Mouse (Mus musculus) kidney, postnatal 14 days (tissue): ENCODE measurements at regions not wholly inside any gene's neighbourhood (a gene's known extent, or its start where the extent isn't known, plus 50 kb on each side); places are given as distances from the start of the nearest gene placed in this dataset.
A peak's percentile ranks its signal among the peaks of the same experiment; 100 is the strongest.
"Not testable (repeated sequence)": the region's sequence is repeated elsewhere in the genome, so short reads cannot be mapped to it uniquely, and the experiment has no call there.

ENCODE experiments used
- DNase-seq: peaks from one replicate; pipeline ENCODE4 v3.0.0; 2022; ENCODE audit warnings: mixed read lengths

GRCm38 (mm10) chr13:39566491-39566890, 605.8 kb upstream of the Slc35b3 start:
- DNase-seq = no peak

- no peak for DNase-seq
These were observed 577.2 kb upstream of the Slc35b3 start for GRCm38 (mm10) chr13:39537724-39538440.

GRCm38 (mm10) chr13:39526469-39526868, 565.8 kb upstream of the Slc35b3 start:
- peak; percentile 19 for DNase-seq

- no peak for DNase-seq
These were observed 563.2 kb upstream of the Slc35b3 start for GRCm38 (mm10) chr13:39523856-39524301.

- DNase-seq = no peak
These were observed 562.7 kb upstream of the Slc35b3 start for GRCm38 (mm10) chr13:39523246-39523850.

- no peak for DNase-seq
These were observed 560.2 kb upstream of the Slc35b3 start for GRCm38 (mm10) chr13:39520846-39521245.

GRCm38 (mm10) chr13:39516106-39516505, 555.4 kb upstream of the Slc35b3 start:
- DNase-seq = no peak

GRCm38 (mm10) chr13:39489806-39490205, 529.1 kb upstream of the Slc35b3 start:
- DNase-seq = no peak

GRCm38 (mm10) chr13:39472621-39473020, 511.9 kb upstream of the Slc35b3 start:
- DNase-seq = no peak

GRCm38 (mm10) chr13:39441799-39442198, 481.1 kb upstream of the Slc35b3 start:
- DNase-seq = no peak

GRCm38 (mm10) chr13:39440907-39441306, 480.2 kb upstream of the Slc35b3 start:
- peak; percentile 75 for DNase-seq

- DNase-seq = peak; percentile 6
These were observed 479.7 kb upstream of the Slc35b3 start for GRCm38 (mm10) chr13:39440336-39440735.

- no peak for DNase-seq
These were observed 467.3 kb upstream of the Slc35b3 start for GRCm38 (mm10) chr13:39427996-39428395.

GRCm38 (mm10) chr13:39425944-39426343, 465.3 kb upstream of the Slc35b3 start:
- no peak for DNase-seq

GRCm38 (mm10) chr13:39418127-39418526, 457.5 kb upstream of the Slc35b3 start:
- DNase-seq = no peak

GRCm38 (mm10) chr13:39411471-39412251, 451.0 kb upstream of the Slc35b3 start:
- DNase-seq = no peak

- DNase-seq = no peak
These were observed 431.9 kb upstream of the Slc35b3 start for GRCm38 (mm10) chr13:39392589-39392988.

GRCm38 (mm10) chr13:39392151-39392550, 431.5 kb upstream of the Slc35b3 start:
- DNase-seq = not testable (repeated sequence)

GRCm38 (mm10) chr13:39376677-39377076, 416.0 kb upstream of the Slc35b3 start:
- DNase-seq = no peak

GRCm38 (mm10) chr13:39376269-39376668, 415.6 kb upstream of the Slc35b3 start:
- DNase-seq = no peak

GRCm38 (mm10) chr13:39372565-39372964, 411.9 kb upstream of the Slc35b3 start:
- no peak for DNase-seq

GRCm38 (mm10) chr13:39363637-39364036, 403.0 kb upstream of the Slc35b3 start:
- DNase-seq = no peak

GRCm38 (mm10) chr13:39362536-39362935, 401.9 kb upstream of the Slc35b3 start:
- DNase-seq = no peak

- DNase-seq = no peak
These were observed 390.9 kb upstream of the Slc35b3 start for GRCm38 (mm10) chr13:39351606-39352005.
